In the genomic region with DNA sequence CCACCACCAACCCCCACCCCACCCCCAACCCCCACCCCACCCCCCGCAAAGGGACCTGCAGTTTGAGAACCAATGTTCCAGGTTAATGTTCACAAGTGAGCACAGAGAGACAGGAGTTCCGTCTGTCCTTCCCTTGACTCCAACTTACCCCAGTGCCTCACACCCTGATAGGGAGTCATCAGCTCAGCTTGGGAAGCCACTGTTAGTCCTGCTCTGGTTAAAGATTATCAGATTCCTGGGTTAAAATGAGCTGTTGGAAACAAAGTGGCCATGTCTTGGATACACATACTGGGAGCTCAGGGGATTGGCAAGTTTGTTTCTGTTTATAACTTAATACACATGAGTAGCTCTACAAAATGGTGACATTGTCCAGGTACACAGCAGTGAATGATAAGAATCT, we compare ENCODE assay signal across 23 mouse cellular contexts. TPM values are rescaled to one million over a fixed set of nuclear protein-coding genes. Genes with fewer than 3 reads are reported as not detected.
DNase-seq lines count a peak whose midpoint lies in the region; ATAC-seq and TF ChIP-seq lines count a peak whose summit lies in the region.
"Had no signal": no experiment of that assay in that cellular context is flagged by ENCODE, and none has a peak within 500 bp of the region (broad histone marks: within the 10 kb centered on the region; RNA-seq: fewer than 3 reads in every experiment).

No protein-coding gene starts in this region.

- H3K79me2 ChIP-seq in liver, adult 2 months (ENCODE audit: control insufficient read depth, insufficient read depth, low read length) = no peaks in the 10 kb centered on the region

- no peak overlapping the region for H3K9ac ChIP-seq in liver, adult 2 months (ENCODE audit: low read depth, low read length)
- no peak overlapping the region for H3K9ac ChIP-seq in stomach, embryonic 16.5 days (ENCODE audit: low read length)
- H3K9ac ChIP-seq: forebrain, postnatal 0 days; hindbrain, embryonic 12.5 days; neural tube, embryonic 13.5 days had no signal

- peaks cover 6% of the 10 kb centered on the region for H3K4me1 ChIP-seq in liver, adult 2 months (ENCODE audit: control insufficient read depth, insufficient read depth, low read length)
- H3K4me1 ChIP-seq in stomach, embryonic 16.5 days (ENCODE audit: control insufficient read depth, insufficient read depth, low read length) = peaks cover 11% of the 10 kb centered on the region
- H3K4me1 ChIP-seq: hindbrain, embryonic 12.5 days had no signal

- peak; percentile 30 for DNase-seq in heart, adult 11 months
- no peak for DNase-seq in heart, adult 9 months (ENCODE audit: low spot score in 2 of 2)
- peak; percentile 66 for DNase-seq in liver, adult 2 months (ENCODE audit: extremely low read depth, low read depth, low spot score)
- no peak for DNase-seq in liver
- DNase-seq in kidney, postnatal 36 days = peak; percentile 9 to 45
- DNase-seq in left cerebral cortex, adult 18-20 months (ENCODE audit: low spot score in 2 of 2) = no peak
- no peak for DNase-seq in gastrocnemius, adult 18-20 months (ENCODE audit: low spot score)
- DNase-seq: adrenal gland, postnatal 25 days; cerebellum, adult 11 months; cerebellum, postnatal 10 days; forebrain, postnatal 0 days; heart, postnatal 10 days; lung, adult 2 months; lung, postnatal 4 days; right cerebral cortex, adult 18-20 months; thymus, adult 18-20 months; thymus, postnatal 4 days had no signal

- TF ChIP-seq POLR2A in liver, adult 2 months (IDR thresholded peaks at IDR 0.05; ENCODE audit: extremely low read depth, insufficient read depth, low read length) = no peak

- 0 out of 2 replicates have a peak, but pooled peaks cover 1% of the 10 kb centered on the region for H3K36me3 ChIP-seq in liver, adult 2 months (ENCODE audit: control insufficient read depth, insufficient read depth, low read length)
- no peaks in the 10 kb centered on the region for H3K36me3 ChIP-seq in stomach, embryonic 16.5 days (ENCODE audit: control insufficient read depth, insufficient read depth, low read length)
- H3K36me3 ChIP-seq: hindbrain, embryonic 12.5 days; neural tube, embryonic 13.5 days had no signal

- H3K4me2 ChIP-seq in stomach, embryonic 16.5 days (ENCODE audit: low read depth, low read length) = no peak overlapping the region
- H3K4me2 ChIP-seq: heart, embryonic 11.5 days; hindbrain, embryonic 12.5 days; neural tube, embryonic 13.5 days had no signal

- H3K9me3 ChIP-seq in stomach, embryonic 16.5 days (replicated peaks; ENCODE audit: control insufficient read depth, low read length) = no peaks in the 10 kb centered on the region
- H3K9me3 ChIP-seq: hindbrain, embryonic 12.5 days; neural tube, embryonic 13.5 days had no signal

- no peak for TF ChIP-seq CTCF in liver, adult 2 months (IDR thresholded peaks at IDR 0.05; ENCODE audit: low read depth, low read length)

- ATAC-seq in stomach, embryonic 16.5 days (ENCODE audit: insufficient read depth, low FRiP score) = no peak
- ATAC-seq: activated CD4-positive, CD25-positive, alpha-beta regulatory T cell, adult 4 months; forebrain, postnatal 0 days; inflammation-experienced regulatory T-cells, adult 6 months had no signal

- no peak overlapping the region for H3K4me3 ChIP-seq in liver, adult 2 months (ENCODE audit: insufficient read depth, low read depth, low read length)
- no peak overlapping the region for H3K4me3 ChIP-seq in stomach, embryonic 16.5 days (replicated peaks; ENCODE audit: low read length)
- H3K4me3 ChIP-seq: hindbrain, embryonic 12.5 days; neural tube, embryonic 13.5 days had no signal

- no peak overlapping the region for H3K27ac ChIP-seq in liver, adult 2 months (replicated peaks; ENCODE audit: insufficient read depth, low read depth, low read length)
- H3K27ac ChIP-seq in stomach, embryonic 16.5 days (ENCODE audit: low read length) = peak overlapping the region; percentile 52; the same call in 1 of the 2 replicates
- H3K27ac ChIP-seq: hindbrain, embryonic 12.5 days; neural tube, embryonic 13.5 days had no signal

- 37% methylated on average over 2 of the region's 2 CpGs for WGBS in liver, adult 2 months
- WGBS in stomach, embryonic 16.5 days = 78% methylated on average over 2 of the region's 2 CpGs

- H3K27me3 ChIP-seq in liver, adult 2 months (ENCODE audit: control insufficient read depth, insufficient read depth, low read length) = no peaks in the 10 kb centered on the region
- H3K27me3 ChIP-seq in stomach, embryonic 16.5 days (ENCODE audit: control insufficient read depth, insufficient read depth, low read length) = no peaks in the 10 kb centered on the region
- H3K27me3 ChIP-seq: hindbrain, embryonic 12.5 days; neural tube, embryonic 13.5 days had no signal

RNA-seq across cellular contexts. Expression of a gene that starts 41.7 kb away (rescaled TPM):
- total RNA-seq in liver, adult 2 months (2014; rRNA removed) = 6.6 and 20.5 TPM in 2 replicates
- polyA plus RNA-seq in liver, adult 2 months (2012; rRNA removed) = 4.0 and 4.4 TPM in 2 replicates
- polyA plus RNA-seq in stomach, embryonic 16.5 days (2015; fragmentation: Nextera tagmentation; extraction: Ambion mirVana) = 16.9 and 17.1 TPM in 2 replicates
- total RNA-seq in left cerebral cortex, adult 18-20 months (2021) = 10 to 100 TPM; 30.6 to 36.4 TPM
- 10 to 100 TPM; 16.5 to 53.2 TPM for total RNA-seq in gastrocnemius, adult 18-20 months (2021)
- polyA plus RNA-seq: activated CD4-positive, CD25-positive, alpha-beta regulatory T cell, adult 4 months; inflammation-experienced regulatory T-cells, adult 6 months had no signal

Comparison
In these comparisons a context has a peak if more than half of its experiments do, and no peak if none do; other contexts are left out.
1. DNase-seq: peak in heart, adult 11 months (single experiment), liver, adult 2 months (single experiment) and kidney, postnatal 36 days (2 of 2); none in heart, adult 9 months (0 of 2), liver (single experiment), left cerebral cortex, adult 18-20 months (0 of 2) and gastrocnemius, adult 18-20 months (single experiment).